Mouse (Mus musculus): ENCODE measurements around the gene Glmp. TPM values are rescaled to one million over a fixed set of nuclear protein-coding genes. Genes with fewer than 3 reads are reported as not detected.

Glmp gene
- total and polyA plus RNA-seq, 2 experiments from 2014 or later, result 76.9 to 142 TPM

DNA sequence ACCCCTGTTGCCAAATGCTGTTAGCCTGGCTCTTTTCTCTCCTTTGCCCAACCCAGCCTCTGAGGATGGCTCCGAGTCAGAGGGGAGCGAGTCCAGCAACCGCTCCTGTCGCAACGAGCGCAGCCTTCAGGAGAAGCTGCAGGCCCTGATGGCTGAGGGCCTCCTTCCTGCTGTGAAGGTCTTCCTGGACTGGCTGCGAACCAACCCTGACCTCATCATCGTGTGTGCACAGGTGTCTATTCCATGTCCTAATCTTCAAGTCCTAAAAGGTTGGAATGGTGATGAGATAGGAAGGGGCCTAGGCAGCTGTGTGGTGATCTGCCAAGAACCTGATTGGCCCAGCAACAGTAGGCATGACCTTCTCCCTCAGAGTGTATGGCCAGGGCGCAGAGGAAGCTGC is 28.1 kb downstream of the Glmp start:
- no peaks in the 10 kb centered on the region for H3K4me1 ChIP-seq (ENCODE audit: insufficient read depth, low read length)
- no peak overlapping the region for H3K9ac ChIP-seq (replicated peaks; ENCODE audit: low read length)
- ATAC-seq (no peak), DNase-seq (ENCODE audit: low spot score) (no peak)
- H3K9me3 ChIP-seq (ENCODE audit: low read length), result no peaks in the 10 kb centered on the region
- no peak overlapping the region for H3K4me3 ChIP-seq (ENCODE audit: low read length)
- 84% methylated on average over 9 of the region's 9 CpGs for WGBS
- H3K4me2 ChIP-seq (ENCODE audit: low read depth, low read length), result no peak overlapping the region
- H3K27me3 ChIP-seq (ENCODE audit: insufficient read depth, low read length), result no peaks in the 10 kb centered on the region
- peaks cover 95% of the 10 kb centered on the region for H3K36me3 ChIP-seq (ENCODE audit: insufficient read depth, low read length)
- TF ChIP-seq CTCF (IDR thresholded peaks at IDR 0.05; ENCODE audit: low read depth), result no peak
- H3K27ac ChIP-seq, result no peak overlapping the region

DNA sequence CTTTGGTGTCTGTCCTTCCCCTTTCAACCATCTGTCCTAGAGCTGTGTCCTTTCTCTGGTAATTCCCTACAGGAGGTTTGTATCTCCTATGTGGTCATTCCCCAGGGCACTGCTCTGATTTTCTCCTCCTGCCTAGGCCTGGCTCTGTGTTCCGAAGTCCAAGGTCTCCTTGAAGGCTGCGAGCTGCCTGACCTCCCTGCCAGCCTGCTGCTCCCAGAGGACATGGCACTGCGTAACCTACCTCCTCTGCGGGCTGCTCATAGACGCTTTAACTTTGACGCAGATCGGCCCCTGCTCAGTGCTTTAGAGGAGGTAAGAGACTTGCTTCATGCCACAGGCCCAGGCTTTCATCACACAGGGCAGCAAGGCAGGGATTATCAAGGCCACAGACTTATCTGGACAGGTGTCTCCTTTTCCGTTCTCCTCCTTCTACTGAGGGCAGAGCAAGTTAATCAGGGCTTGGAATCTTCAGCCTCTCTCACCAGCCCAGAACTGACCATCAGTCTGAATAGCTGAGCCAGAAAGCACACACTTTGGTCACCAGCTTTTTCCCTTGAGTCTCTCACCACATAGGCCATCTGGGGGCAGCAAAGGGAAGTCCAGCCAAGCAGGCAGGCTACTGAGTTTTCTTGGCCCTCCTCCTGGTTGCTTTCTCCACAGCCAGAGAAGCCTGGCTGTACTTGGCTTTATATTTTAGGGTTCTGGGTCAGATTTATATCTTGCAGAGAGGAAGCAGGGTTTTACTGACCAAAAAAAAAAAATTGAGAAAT is 29.8 kb downstream of the Glmp start:
- H3K9ac ChIP-seq (replicated peaks; ENCODE audit: low read length), result no peak overlapping the region
- H3K27me3 ChIP-seq (ENCODE audit: insufficient read depth, low read length), result no peaks in the 10 kb centered on the region
- H3K4me3 ChIP-seq (ENCODE audit: low read length), result no peak overlapping the region
- TF ChIP-seq CTCF (IDR thresholded peaks at IDR 0.05; ENCODE audit: low read depth), result peak; percentile 42
- no peaks in the 10 kb centered on the region for H3K4me1 ChIP-seq (ENCODE audit: insufficient read depth, low read length)
- 95% methylated on average over 8 of the region's 8 CpGs for WGBS
- no peak overlapping the region for H3K4me2 ChIP-seq (ENCODE audit: low read depth, low read length)
- H3K27ac ChIP-seq, result no peak overlapping the region
- ATAC-seq (no peak), DNase-seq (ENCODE audit: low spot score) (peak; percentile 51)
- peaks cover 95% of the 10 kb centered on the region for H3K36me3 ChIP-seq (ENCODE audit: insufficient read depth, low read length)
- no peaks in the 10 kb centered on the region for H3K9me3 ChIP-seq (ENCODE audit: low read length)

DNA sequence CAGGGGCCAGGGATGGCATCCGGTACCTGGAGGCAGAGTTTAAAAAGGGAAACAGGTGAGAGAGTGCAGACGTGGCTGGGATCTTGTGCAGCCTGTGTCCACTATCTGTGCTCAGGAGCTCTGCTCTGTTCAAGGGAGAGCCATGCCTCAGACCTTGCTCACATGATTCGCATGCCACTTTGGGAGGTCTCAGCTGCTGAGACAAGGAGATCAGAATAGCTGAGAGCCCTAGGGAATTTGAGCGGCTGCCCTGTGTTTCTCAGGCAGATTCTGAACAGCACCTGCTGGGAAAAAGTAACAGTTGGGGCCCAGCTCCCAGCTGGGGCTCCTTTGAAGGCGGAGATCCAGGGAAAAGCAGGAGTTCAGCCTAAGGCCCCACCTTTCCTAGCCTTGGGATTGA is 34.8 kb downstream of the Glmp start:
- no peak overlapping the region for H3K4me3 ChIP-seq (ENCODE audit: low read length)
- 0 out of 2 replicates have a peak overlapping the region, but pooled peaks have one; percentile 14 for H3K9ac ChIP-seq (replicated peaks; ENCODE audit: low read length)
- no peaks in the 10 kb centered on the region for H3K9me3 ChIP-seq (ENCODE audit: low read length)
- ATAC-seq (no peak), DNase-seq (ENCODE audit: low spot score) (no peak)
- H3K4me2 ChIP-seq (ENCODE audit: low read depth, low read length), result no peak overlapping the region
- H3K4me1 ChIP-seq (ENCODE audit: insufficient read depth, low read length), result no peaks in the 10 kb centered on the region
- H3K27me3 ChIP-seq (ENCODE audit: insufficient read depth, low read length), result no peaks in the 10 kb centered on the region
- no peak overlapping the region for H3K27ac ChIP-seq
- TF ChIP-seq CTCF (IDR thresholded peaks at IDR 0.05; ENCODE audit: low read depth), result no peak
- peaks cover 70% of the 10 kb centered on the region for H3K36me3 ChIP-seq (ENCODE audit: insufficient read depth, low read length)
- 55% methylated on average over 5 of the region's 5 CpGs for WGBS

DNA sequence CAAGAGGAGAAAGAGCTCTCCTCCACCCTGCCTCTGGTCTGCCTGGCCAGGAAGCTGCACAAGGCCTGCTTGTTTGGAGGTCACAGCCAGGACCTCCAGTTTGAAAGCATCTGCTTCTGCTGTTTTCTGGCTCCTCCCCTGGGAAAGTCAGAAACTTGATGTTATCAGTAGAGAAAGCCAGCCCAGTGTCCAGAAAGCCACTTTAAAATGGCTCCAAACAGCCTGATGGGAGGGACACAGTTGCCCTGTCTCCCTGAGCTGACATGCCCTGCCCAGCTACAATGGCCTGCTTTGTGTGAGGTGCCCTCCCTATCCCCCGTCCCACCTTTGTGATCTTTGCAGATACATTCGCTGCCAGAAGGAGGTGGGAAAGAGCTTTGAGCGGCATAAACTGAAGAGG is 35.2 kb downstream of the Glmp start:
- WGBS, result 69% methylated on average over 3 of the region's 3 CpGs
- Histone ChIP-seq H3K4me3 (ENCODE audit: low read length) (no peak overlapping the region), H3K4me1 (ENCODE audit: insufficient read depth, low read length) (no peaks in the 10 kb centered on the region), H3K4me2 (ENCODE audit: low read depth, low read length) (no peak overlapping the region), H3K36me3 (ENCODE audit: insufficient read depth, low read length) (peaks cover 66% of the 10 kb centered on the region), H3K9me3 (ENCODE audit: low read length) (no peaks in the 10 kb centered on the region), H3K9ac (replicated peaks; ENCODE audit: low read length) (no peak overlapping the region), H3K27me3 (ENCODE audit: insufficient read depth, low read length) (no peaks in the 10 kb centered on the region), H3K27ac (no peak overlapping the region)
- no peak for DNase-seq (ENCODE audit: low spot score)
- no peak for ATAC-seq
- no peak for TF ChIP-seq CTCF (IDR thresholded peaks at IDR 0.05; ENCODE audit: low read depth)

DNA sequence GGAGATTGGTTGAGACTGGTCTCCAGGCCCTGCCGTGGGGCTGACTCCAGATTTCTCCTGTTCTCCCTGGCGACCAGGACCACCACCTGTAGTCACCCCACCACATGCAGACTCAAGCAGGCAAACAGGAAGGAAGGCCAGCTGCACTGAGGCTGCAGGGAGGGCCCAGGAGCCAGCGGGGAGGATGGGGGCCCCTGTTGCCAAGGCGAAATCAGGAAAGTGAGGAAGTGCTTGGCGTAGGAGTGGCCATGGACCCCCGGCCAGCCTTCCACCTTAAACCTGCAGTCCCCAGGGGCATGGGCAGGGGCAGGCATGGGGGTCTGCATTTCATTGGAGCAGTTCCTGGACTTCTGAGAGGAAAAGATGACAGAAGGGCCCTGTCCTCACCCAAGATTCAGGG is 36.3 kb downstream of the Glmp start:
- WGBS, result 77% methylated on average over 6 of the region's 6 CpGs
- no peak overlapping the region for H3K4me3 ChIP-seq (ENCODE audit: low read length)
- TF ChIP-seq CTCF (IDR thresholded peaks at IDR 0.05; ENCODE audit: low read depth), result no peak
- no peak for ATAC-seq
- no peak for DNase-seq (ENCODE audit: low spot score)
- no peaks in the 10 kb centered on the region for H3K9me3 ChIP-seq (ENCODE audit: low read length)
- H3K9ac ChIP-seq (replicated peaks; ENCODE audit: low read length), result no peak overlapping the region
- H3K4me1 ChIP-seq (ENCODE audit: insufficient read depth, low read length), result no peaks in the 10 kb centered on the region
- H3K27ac ChIP-seq, result peak overlapping the region; percentile 68; the same call in 1 of the 2 replicates
- no peaks in the 10 kb centered on the region for H3K27me3 ChIP-seq (ENCODE audit: insufficient read depth, low read length)
- H3K4me2 ChIP-seq (ENCODE audit: low read depth, low read length), result no peak overlapping the region
- peaks cover 54% of the 10 kb centered on the region for H3K36me3 ChIP-seq (ENCODE audit: insufficient read depth, low read length)

DNA sequence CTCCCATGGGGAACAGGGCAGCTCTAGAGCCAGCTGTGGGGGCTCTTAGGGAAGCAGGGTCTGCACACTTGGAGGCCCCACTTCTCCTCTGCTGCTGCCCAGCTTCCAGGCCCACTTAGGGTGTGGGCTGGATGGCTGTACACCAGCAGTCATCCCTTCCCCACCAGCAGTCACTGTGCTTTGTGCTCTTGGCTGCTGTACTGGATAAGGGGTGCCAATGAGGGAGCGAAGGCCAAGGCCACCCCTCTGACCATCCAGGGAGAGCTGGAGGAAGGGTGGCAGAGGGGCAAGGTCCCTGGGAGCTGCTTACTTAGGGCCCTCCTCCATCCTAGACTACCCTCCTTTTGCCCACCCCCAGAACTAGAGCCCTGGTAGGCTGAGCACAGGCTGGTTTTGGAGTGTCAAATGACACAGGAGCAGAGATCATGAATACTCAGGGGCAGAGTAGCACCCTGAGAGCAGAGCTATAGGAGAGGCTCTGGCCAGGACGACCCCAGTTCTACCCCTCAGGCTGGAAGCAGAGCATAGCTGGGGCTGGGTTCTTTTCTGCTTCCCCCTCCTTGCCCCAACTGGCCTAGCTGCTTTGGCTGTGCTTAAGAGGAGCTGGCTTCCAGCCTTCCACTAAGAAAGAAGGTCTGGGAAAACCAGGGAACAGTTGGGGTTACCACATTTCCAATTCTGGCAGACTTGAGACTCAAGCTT is 36.9 kb downstream of the Glmp start:
- H3K36me3 ChIP-seq (ENCODE audit: insufficient read depth, low read length), result peaks cover 48% of the 10 kb centered on the region
- no peak for TF ChIP-seq CTCF (IDR thresholded peaks at IDR 0.05; ENCODE audit: low read depth)
- DNase-seq (ENCODE audit: low spot score) (peak; percentile 40), ATAC-seq (peak; percentile 60)
- no peak overlapping the region for H3K4me3 ChIP-seq (ENCODE audit: low read length)
- H3K9ac ChIP-seq (replicated peaks; ENCODE audit: low read length), result no peak overlapping the region
- H3K4me2 ChIP-seq (ENCODE audit: low read depth, low read length), result no peak overlapping the region
- H3K27me3 ChIP-seq (ENCODE audit: insufficient read depth, low read length), result no peaks in the 10 kb centered on the region
- WGBS, result 83% methylated on average over 2 of the region's 2 CpGs
- no peaks in the 10 kb centered on the region for H3K4me1 ChIP-seq (ENCODE audit: insufficient read depth, low read length)
- peak overlapping the region; percentile 68 for H3K27ac ChIP-seq
- no peaks in the 10 kb centered on the region for H3K9me3 ChIP-seq (ENCODE audit: low read length)

DNA sequence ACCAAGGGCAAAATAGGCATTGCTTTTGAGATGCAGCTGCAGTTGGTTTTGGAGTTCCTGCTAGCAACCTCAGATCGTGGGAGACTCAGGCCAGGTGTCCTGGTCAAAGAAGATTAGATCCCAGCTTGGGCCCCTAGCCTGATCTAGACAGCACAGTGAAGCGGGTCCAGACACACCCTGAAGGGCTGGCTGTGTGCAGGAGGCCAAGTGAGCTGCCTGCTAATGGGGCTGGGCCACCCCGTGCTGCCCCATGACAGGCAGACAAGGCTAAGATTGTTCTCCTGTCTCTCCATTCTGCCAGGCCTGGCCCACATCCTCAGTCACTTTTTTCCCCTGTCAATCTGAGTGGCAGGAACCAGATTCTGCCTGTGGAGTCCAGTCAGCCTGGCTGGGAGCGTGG is 38.9 kb downstream of the Glmp start:
- H3K9me3 ChIP-seq (ENCODE audit: low read length), result no peaks in the 10 kb centered on the region
- H3K36me3 ChIP-seq (ENCODE audit: insufficient read depth, low read length), result peaks cover 33% of the 10 kb centered on the region
- no peaks in the 10 kb centered on the region for H3K27me3 ChIP-seq (ENCODE audit: insufficient read depth, low read length)
- WGBS, result 32% methylated on average over 4 of the region's 4 CpGs
- H3K4me1 ChIP-seq (ENCODE audit: insufficient read depth, low read length), result no peaks in the 10 kb centered on the region
- ATAC-seq, result peak; percentile 70
- peak overlapping the region; percentile 59 for H3K27ac ChIP-seq
- TF ChIP-seq CTCF (IDR thresholded peaks at IDR 0.05; ENCODE audit: low read depth), result no peak
- H3K4me3 ChIP-seq (ENCODE audit: low read length), result no peak overlapping the region
- H3K4me2 ChIP-seq (ENCODE audit: low read depth, low read length), result no peak overlapping the region
- peak; percentile 48 for DNase-seq (ENCODE audit: low spot score)
- no peak overlapping the region for H3K9ac ChIP-seq (replicated peaks; ENCODE audit: low read length)

All from hindbrain, postnatal 0 days (tissue).